Mouse (Mus musculus): ENCODE results near the gene Ttll9.

- TF ChIP-seq CTCF (IDR thresholded peaks at IDR 0.05; ENCODE audit: low read depth, low read length) (no peak), POLR2A (IDR thresholded peaks at IDR 0.05; ENCODE audit: extremely low read depth, insufficient read depth, low read length) (no peak)
Measured at GRCm38 (mm10) chr2:153052700-153053351, 90.5 kb downstream of the Ttll9 start.
